Mouse (Mus musculus): ENCODE results near the gene Plxna2.

The Plxna2 gene

GRCm38 (mm10) chr1:194660426-194661119, 42.6 kb downstream of the Plxna2 start:
- no peak for DNase-seq (ENCODE audit: low read depth, low spot score)

- DNase-seq (ENCODE audit: low read depth, low spot score): no peak
Measured at GRCm38 (mm10) chr1:194663021-194663420, 45.0 kb downstream of the Plxna2 start.

- DNase-seq (ENCODE audit: low read depth, low spot score): no peak
Measured at GRCm38 (mm10) chr1:194665715-194666114, 47.7 kb downstream of the Plxna2 start.

GRCm38 (mm10) chr1:194671783-194672524, 53.9 kb downstream of the Plxna2 start:
- DNase-seq (ENCODE audit: low read depth, low spot score): no peak

GRCm38 (mm10) chr1:194672525-194672894, 54.5 kb downstream of the Plxna2 start:
- DNase-seq (ENCODE audit: low read depth, low spot score): no peak

- no peak for DNase-seq (ENCODE audit: low read depth, low spot score)
Measured at GRCm38 (mm10) chr1:194673229-194673628, 55.2 kb downstream of the Plxna2 start.

- DNase-seq (ENCODE audit: low read depth, low spot score): no peak
Measured at GRCm38 (mm10) chr1:194675106-194675890, 57.3 kb downstream of the Plxna2 start.

- no peak for DNase-seq (ENCODE audit: low read depth, low spot score)
Measured at GRCm38 (mm10) chr1:194675891-194676200, 57.8 kb downstream of the Plxna2 start.

- no peak for DNase-seq (ENCODE audit: low read depth, low spot score)
Measured at GRCm38 (mm10) chr1:194677878-194678277, 59.9 kb downstream of the Plxna2 start.

- no peak for DNase-seq (ENCODE audit: low read depth, low spot score)
Measured at GRCm38 (mm10) chr1:194679147-194679546, 61.1 kb downstream of the Plxna2 start.

GRCm38 (mm10) chr1:194680136-194680535, 62.1 kb downstream of the Plxna2 start:
- DNase-seq (ENCODE audit: low read depth, low spot score): no peak

GRCm38 (mm10) chr1:194682021-194682420, 64.0 kb downstream of the Plxna2 start:
- DNase-seq (ENCODE audit: low read depth, low spot score): no peak

- no peak for DNase-seq (ENCODE audit: low read depth, low spot score)
Measured at GRCm38 (mm10) chr1:194683132-194683531, 65.1 kb downstream of the Plxna2 start.

- no peak for DNase-seq (ENCODE audit: low read depth, low spot score)
Measured at GRCm38 (mm10) chr1:194685896-194686295, 67.9 kb downstream of the Plxna2 start.

- DNase-seq (ENCODE audit: low read depth, low spot score): no peak
Measured at GRCm38 (mm10) chr1:194687746-194688145, 69.7 kb downstream of the Plxna2 start.

- DNase-seq (ENCODE audit: low read depth, low spot score): no peak
Measured at GRCm38 (mm10) chr1:194688161-194688560, 70.1 kb downstream of the Plxna2 start.

- no peak for DNase-seq (ENCODE audit: low read depth, low spot score)
Measured at GRCm38 (mm10) chr1:194693063-194693462, 75.0 kb downstream of the Plxna2 start.

- no peak for DNase-seq (ENCODE audit: low read depth, low spot score)
Measured at GRCm38 (mm10) chr1:194693488-194693887, 75.5 kb downstream of the Plxna2 start.

GRCm38 (mm10) chr1:194694805-194695204, 76.8 kb downstream of the Plxna2 start:
- DNase-seq (ENCODE audit: low read depth, low spot score): no peak

GRCm38 (mm10) chr1:194697439-194697838, 79.4 kb downstream of the Plxna2 start:
- no peak for DNase-seq (ENCODE audit: low read depth, low spot score)

GRCm38 (mm10) chr1:194699321-194699720, 81.3 kb downstream of the Plxna2 start:
- no peak for DNase-seq (ENCODE audit: low read depth, low spot score)

- DNase-seq (ENCODE audit: low read depth, low spot score): no peak
Measured at GRCm38 (mm10) chr1:194703235-194703634, 85.2 kb downstream of the Plxna2 start.
